ENCODE assay signal across 9 mouse cellular contexts in genomic region chr17:45251034-45251730, GRCm38 (mm10).
A peak's percentile ranks its signal among the peaks of the same experiment; 100 is the strongest.
DNase-seq lines count a peak whose midpoint lies in the region; ATAC-seq and TF ChIP-seq lines count a peak whose summit lies in the region.
"Had no signal": no experiment of that assay in that cellular context is flagged by ENCODE, and none has a peak within 500 bp of the region (broad histone marks: within the 10 kb centered on the region; RNA-seq: fewer than 3 reads in every experiment).

No protein-coding gene starts in this region.

- H3K36me3 ChIP-seq in limb, embryonic 12.5 days, result no peaks in the 10 kb centered on the region
- no peaks in the 10 kb centered on the region for H3K36me3 ChIP-seq in midbrain, postnatal 0 days (ENCODE audit: insufficient read depth, low read length)

- peak overlapping the region; percentile 39 for H3K4me2 ChIP-seq in limb, embryonic 12.5 days
- H3K4me2 ChIP-seq in midbrain, postnatal 0 days (ENCODE audit: low read depth, low read length, poor library complexity, severe bottlenecking), result peak overlapping the region; percentile 16; the same call in 1 of the 2 replicates

- 0 out of 2 replicates have a peak overlapping the region, but pooled peaks have one; percentile 2 for H3K4me3 ChIP-seq in limb, embryonic 12.5 days (replicated peaks)
- no peak overlapping the region for H3K4me3 ChIP-seq in midbrain, postnatal 0 days (ENCODE audit: low read depth, low read length)

- H3K27me3 ChIP-seq in limb, embryonic 12.5 days, result peaks cover 31% of the 10 kb centered on the region
- H3K27me3 ChIP-seq in midbrain, postnatal 0 days (ENCODE audit: insufficient read depth, low read length), result no peaks in the 10 kb centered on the region
- H3K27me3 ChIP-seq: Patski had no signal

- H3K27ac ChIP-seq in limb, embryonic 12.5 days, result peak overlapping the region; percentile 50; the same call in 1 of the 2 replicates
- H3K27ac ChIP-seq in midbrain, postnatal 0 days (ENCODE audit: low read depth, low read length), result no peak overlapping the region

- peak; percentile 41 for DNase-seq in 3134 (ENCODE audit: extremely low read depth, insufficient read length, low spot score)
- peak; percentile 90 for DNase-seq in adrenal gland, postnatal 10 days
- DNase-seq in embryo, embryonic 9.5 days (ENCODE audit: extremely low spot score), result peak; percentile 76
- DNase-seq in heart, adult 8-10 months (ENCODE audit: low spot score), result peak; percentile 40
- peak; percentile 72 for DNase-seq in kidney, adult 9 months
- DNase-seq in midbrain, postnatal 0 days (ENCODE audit: low spot score), result peak; percentile 77
- DNase-seq in spleen, postnatal 10 days (ENCODE audit: low spot score in 2 of 2), result peak; percentile 31 to 77

- no peak overlapping the region for H3K9ac ChIP-seq in limb, embryonic 12.5 days (replicated peaks)
- no peak overlapping the region for H3K9ac ChIP-seq in midbrain, postnatal 0 days (replicated peaks; ENCODE audit: low read length, poor library complexity, severe bottlenecking)

- H3K9me3 ChIP-seq in limb, embryonic 12.5 days, result no peaks in the 10 kb centered on the region
- no peaks in the 10 kb centered on the region for H3K9me3 ChIP-seq in midbrain, postnatal 0 days (ENCODE audit: low read length)

- peak; percentile 83 for TF ChIP-seq CTCF in midbrain, postnatal 0 days (IDR thresholded peaks at IDR 0.05)

- no peak for ATAC-seq in limb, embryonic 12.5 days (ENCODE audit: insufficient number of reproducible peaks, insufficient read depth, low FRiP score, low TSS enrichment, low read depth)
- ATAC-seq in midbrain, postnatal 0 days (ENCODE audit: low FRiP score), result peak; percentile 44; the same call in 1 of the 2 replicates
- ATAC-seq: Patski had no signal

- H3K4me1 ChIP-seq in limb, embryonic 12.5 days (replicated peaks), result peaks cover 40% of the 10 kb centered on the region
- H3K4me1 ChIP-seq in midbrain, postnatal 0 days (ENCODE audit: insufficient read depth, low read length), result no peaks in the 10 kb centered on the region

- 25% methylated on average over 22 of the region's 22 CpGs for WGBS in limb, embryonic 12.5 days
- 19% methylated on average over 22 of the region's 22 CpGs for WGBS in midbrain, postnatal 0 days

Comparison
In these comparisons a context has a peak if more than half of its experiments do, and no peak if none do; other contexts are left out.
1. DNase-seq: peak in every context shown above with its lines; median percentile 90 in adrenal gland, postnatal 10 days; 77 in midbrain, postnatal 0 days; 76 in embryo, embryonic 9.5 days; 72 in kidney, adult 9 months; 54 in spleen, postnatal 10 days; 41 in 3134; 40 in heart, adult 8-10 months.